In the genomic region with DNA sequence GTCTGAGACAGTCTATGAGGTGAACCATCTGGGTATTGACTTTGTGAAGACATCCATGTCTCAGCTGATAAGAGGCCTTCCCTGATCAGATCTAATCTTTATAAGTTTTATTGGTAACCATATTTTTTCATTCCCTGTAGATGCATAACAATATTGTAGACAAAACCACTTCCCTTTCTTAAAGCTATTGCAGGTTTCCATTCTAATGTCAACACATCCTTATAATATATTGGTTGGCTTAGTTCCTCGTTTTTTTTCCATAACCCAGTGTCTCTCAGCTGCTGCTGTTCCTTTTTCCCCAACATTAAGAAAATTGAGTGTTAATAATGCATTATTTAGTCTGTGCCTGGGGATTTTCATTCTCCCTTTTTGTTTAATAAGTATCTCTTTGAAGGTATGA, we compare ENCODE assay signal across 23 mouse cellular contexts. TPM values are rescaled to one million over a fixed set of nuclear protein-coding genes. Genes with fewer than 3 reads are reported as not detected.
"Had no signal": no experiment of that assay in that cellular context is flagged by ENCODE, and none has a peak within 500 bp of the region (broad histone marks: within the 10 kb centered on the region; RNA-seq: fewer than 3 reads in every experiment).

No protein-coding gene starts in this region.

- H3K9ac ChIP-seq: liver, embryonic 13.5 days; liver, embryonic 15.5 days; liver, postnatal 0 days; lung, embryonic 15.5 days; midbrain, embryonic 12.5 days; neural tube, embryonic 13.5 days; neural tube, embryonic 15.5 days had no signal

- ATAC-seq: liver, postnatal 0 days; midbrain, embryonic 16.5 days had no signal

- H3K36me3 ChIP-seq: liver, embryonic 13.5 days; liver, embryonic 15.5 days; lung, embryonic 15.5 days; midbrain, embryonic 10.5 days; midbrain, embryonic 12.5 days; neural tube, embryonic 13.5 days; neural tube, embryonic 15.5 days had no signal

- H3K4me1 ChIP-seq: liver, embryonic 13.5 days; liver, embryonic 15.5 days; lung, embryonic 15.5 days; midbrain, embryonic 10.5 days; midbrain, embryonic 12.5 days; neural tube, embryonic 13.5 days; neural tube, embryonic 15.5 days had no signal

- DNase-seq: liver, embryonic 13.5 days; liver, postnatal 0 days; lung, adult 2 months; lung, postnatal 14 days; lung, postnatal 36 days; midbrain, embryonic 14.5 days; retina, postnatal 1 day; right cerebral cortex, adult 18-20 months; right cerebral cortex, postnatal 25 days; right cerebral cortex, postnatal 4 days; spleen, adult 18-20 months; thymus, adult 2 months; thymus, postnatal 25 days; thymus, postnatal 4 days had no signal

- H3K4me2 ChIP-seq: liver, embryonic 13.5 days; liver, embryonic 15.5 days; lung, embryonic 15.5 days; midbrain, embryonic 12.5 days; neural tube, embryonic 13.5 days; neural tube, embryonic 15.5 days had no signal

- H3K27ac ChIP-seq: liver, embryonic 13.5 days; liver, embryonic 15.5 days; lung, embryonic 15.5 days; midbrain, embryonic 10.5 days; midbrain, embryonic 12.5 days; neural tube, embryonic 13.5 days; neural tube, embryonic 15.5 days had no signal

- H3K9me3 ChIP-seq: liver, embryonic 13.5 days; liver, embryonic 15.5 days; lung, embryonic 15.5 days; midbrain, embryonic 10.5 days; midbrain, embryonic 12.5 days; neural tube, embryonic 13.5 days; neural tube, embryonic 15.5 days had no signal

- H3K27me3 ChIP-seq: liver, embryonic 13.5 days; lung, embryonic 15.5 days; midbrain, embryonic 12.5 days; neural tube, embryonic 13.5 days; neural tube, embryonic 15.5 days had no signal

- H3K4me3 ChIP-seq: liver, embryonic 13.5 days; liver, embryonic 15.5 days; lung, embryonic 15.5 days; midbrain, embryonic 10.5 days; midbrain, embryonic 12.5 days; myocyte; neural tube, embryonic 13.5 days; neural tube, embryonic 15.5 days had no signal

RNA-seq across cellular contexts. Expression of gene Slc5a5, which starts 50.6 kb away (rescaled TPM):
- total RNA-seq: megakaryocyte-erythroid progenitor cell, adult 5-6 weeks had no signal
- polyA plus RNA-seq: liver, embryonic 15.5 days; liver, postnatal 0 days had no signal
